Mouse (Mus musculus) forebrain, embryonic 12.5 days (tissue): Measurements from ENCODE around the gene Fam131a. TPM values are rescaled to one million over a fixed set of nuclear protein-coding genes. Genes with fewer than 3 reads are reported as not detected.

Source experiments
- ATAC-seq: fragments of 200-750 bp; cut with Nextera tagmentation; 2 replicates; pipeline ENCODE4 v1.8.0; 2017; ENCODE audit warnings: moderate TSS enrichment; ENCODE audit not compliant: low FRiP score
- H3K27ac ChIP-seq: fragments of 300-500 bp; sonication (generic); 2 replicates; pipeline ENCODE4 v1.5.1; 2016; ENCODE audit warnings: mild to moderate bottlenecking
- H3K27me3 ChIP-seq: fragments of 300-500 bp; sonication (generic); 2 replicates; pipeline ENCODE4 v1.6.1; 2016; ENCODE audit warnings: mild to moderate bottlenecking
- H3K36me3 ChIP-seq: fragments of 300-500 bp; sonication (generic); replicated peaks from 2 replicates; pipeline ENCODE4 v1.6.1; 2016; ENCODE audit warnings: mild to moderate bottlenecking
- H3K4me1 ChIP-seq: fragments of 300-500 bp; sonication (generic); 2 replicates; pipeline ENCODE4 v1.6.1; 2016
- H3K4me2 ChIP-seq: fragments of 300-500 bp; sonication (generic); 2 replicates; pipeline ENCODE4 v1.6.1; 2016; ENCODE audit warnings: mild to moderate bottlenecking, moderate library complexity
- H3K4me3 ChIP-seq: fragments of 300-500 bp; sonication (generic); replicated peaks from 2 replicates; pipeline ENCODE4 v1.5.1; 2016; ENCODE audit warnings: mild to moderate bottlenecking
- H3K9ac ChIP-seq: fragments of 300-500 bp; sonication (generic); 2 replicates; pipeline ENCODE4 v1.6.1; 2016; ENCODE audit warnings: mild to moderate bottlenecking
- H3K9me3 ChIP-seq: fragments of 300-500 bp; sonication (generic); 2 replicates; pipeline ENCODE4 v1.6.1; 2016
- WGBS: fragments of 180-500 bp; shearing (Covaris S2); methylation state at CpG from one replicate; pipeline ENCODE4 v1.1.7; 2016; 5-methylcytosine and 5-hydroxymethylcytosine counted together
- polyA plus RNA-seq: library from polyadenylated mRNA; unstranded; fragments of >200 nt; fragmentation: Nextera tagmentation; extraction: Ambion mirVana; gene quantifications from 2 replicates; pipeline ENCODE4 v1.2.1, GENCODE M21; 2016

The Fam131a gene
- polyA plus RNA-seq, 1 experiment from 2014 or later: 25.6 TPM

DNA sequence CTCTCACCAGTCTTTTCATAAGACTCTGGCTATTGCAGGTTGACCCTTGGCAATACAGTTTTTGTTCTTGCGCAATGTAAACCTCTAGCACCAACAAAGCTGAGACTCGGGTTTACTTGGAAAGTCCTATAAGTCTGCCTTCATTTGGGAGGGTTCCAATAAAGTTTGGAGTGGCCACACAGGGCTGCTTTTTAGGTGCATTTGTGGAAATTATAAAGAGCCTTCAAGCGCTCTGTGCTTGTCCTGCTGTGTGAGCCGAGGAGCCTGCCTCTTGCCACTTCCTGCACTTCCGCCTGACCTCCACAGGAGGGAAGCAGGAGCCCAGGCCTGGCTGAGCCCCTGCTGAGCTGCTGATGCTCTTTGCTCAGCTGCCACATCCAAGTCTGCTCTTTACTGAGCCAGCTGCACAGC is 31.3 kb downstream of the Fam131a start:
- H3K27me3 ChIP-seq: peaks cover 8% of the 10 kb centered on the region; the same call in 1 of the 2 replicates
- ATAC-seq: peak; percentile 71
- H3K9me3 ChIP-seq: no peaks in the 10 kb centered on the region
- H3K4me2 ChIP-seq: no peak overlapping the region
- no peak overlapping the region for H3K9ac ChIP-seq
- WGBS: 33% methylated on average over 5 of the region's 5 CpGs
- no peak overlapping the region for H3K27ac ChIP-seq
- no peaks in the 10 kb centered on the region for H3K4me1 ChIP-seq
- no peak overlapping the region for H3K4me3 ChIP-seq
- peaks cover 25% of the 10 kb centered on the region for H3K36me3 ChIP-seq

GRCm38 (mm10) chr16:20725321-20725720 is 32.3 kb downstream of the Fam131a start:
- ATAC-seq: no peak
- WGBS: 87% methylated on average over 7 of the region's 7 CpGs
- no peaks in the 10 kb centered on the region for H3K4me1 ChIP-seq

DNA sequence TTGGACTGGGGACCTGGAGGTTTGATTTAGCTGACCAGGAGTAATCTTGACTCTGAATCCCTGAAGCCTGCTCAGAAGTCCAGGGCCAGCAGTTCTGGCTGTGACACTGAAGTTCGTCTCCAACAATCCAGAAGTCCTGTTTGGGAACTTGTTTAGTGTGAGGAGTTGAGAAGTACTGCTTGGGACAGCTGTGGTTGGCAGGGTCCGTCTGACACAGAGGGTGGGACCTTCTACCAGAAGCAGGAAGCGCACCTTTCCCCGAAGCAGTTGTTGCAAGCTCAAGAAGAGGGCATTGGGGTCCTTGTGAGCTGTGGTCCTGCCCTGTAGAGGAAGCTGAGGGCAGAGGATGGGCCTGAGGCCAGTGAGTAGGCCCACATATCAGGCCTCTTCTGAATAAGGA is 32.7 kb downstream of the Fam131a start:
- H3K27ac ChIP-seq: no peak overlapping the region
- no peaks in the 10 kb centered on the region for H3K9me3 ChIP-seq
- H3K27me3 ChIP-seq: peaks cover 14% of the 10 kb centered on the region
- no peak overlapping the region for H3K9ac ChIP-seq
- H3K4me1 ChIP-seq: no peaks in the 10 kb centered on the region
- no peak overlapping the region for H3K4me2 ChIP-seq
- H3K36me3 ChIP-seq: peaks cover 19% of the 10 kb centered on the region
- ATAC-seq: no peak
- H3K4me3 ChIP-seq: no peak overlapping the region
- 83% methylated on average over 4 of the region's 4 CpGs for WGBS

More at GRCm38 (mm10) chr16:20725321-20725720, 32.3 kb downstream of the Fam131a start:
- peaks cover 23% of the 10 kb centered on the region for H3K36me3 ChIP-seq
- H3K9me3 ChIP-seq: no peaks in the 10 kb centered on the region
- H3K9ac ChIP-seq: no peak overlapping the region
- no peak overlapping the region for H3K27ac ChIP-seq
- no peak overlapping the region for H3K4me3 ChIP-seq
- H3K4me2 ChIP-seq: no peak overlapping the region
- H3K27me3 ChIP-seq: peaks cover 11% of the 10 kb centered on the region

- Histone ChIP-seq H3K4me2 (no peak overlapping the region), H3K4me3 (no peak overlapping the region), H3K4me1 (no peaks in the 10 kb centered on the region), H3K27ac (no peak overlapping the region), H3K36me3 (peaks cover 15% of the 10 kb centered on the region), H3K9me3 (no peaks in the 10 kb centered on the region), H3K9ac (no peak overlapping the region), H3K27me3 (peaks cover 14% of the 10 kb centered on the region)
- 68% methylated on average over 1 of the region's 1 CpGs for WGBS
- no peak for ATAC-seq
Measured at GRCm38 (mm10) chr16:20726384-20726783, 33.3 kb downstream of the Fam131a start.

DNA sequence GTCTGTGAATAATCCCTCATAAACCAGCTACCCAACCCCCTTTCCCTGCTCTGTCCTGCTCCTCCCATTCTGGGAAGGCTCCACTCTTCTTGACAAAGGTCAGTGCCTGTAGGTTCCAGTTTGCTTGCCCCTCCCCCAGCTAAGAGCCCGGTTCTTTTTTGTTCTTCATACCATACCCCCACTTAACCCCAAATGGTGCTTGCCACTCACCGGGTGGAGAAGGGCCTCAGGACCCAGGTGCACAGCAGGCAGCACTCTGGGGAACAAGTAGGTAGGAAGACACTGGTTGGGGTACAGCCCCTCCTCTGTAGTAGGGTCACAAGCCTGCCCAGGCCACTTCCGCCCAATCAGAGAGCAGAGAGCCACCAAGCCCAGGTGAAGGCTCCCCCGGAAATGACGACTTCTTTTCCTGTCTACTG is 37.3 kb downstream of the Fam131a start:
- no peak overlapping the region for H3K4me2 ChIP-seq
- no peak overlapping the region for H3K9ac ChIP-seq
- H3K36me3 ChIP-seq: no peaks in the 10 kb centered on the region
- ATAC-seq: no peak
- no peak overlapping the region for H3K27ac ChIP-seq
- H3K4me1 ChIP-seq: peaks cover 24% of the 10 kb centered on the region
- H3K4me3 ChIP-seq: no peak overlapping the region
- peaks cover 40% of the 10 kb centered on the region for H3K27me3 ChIP-seq
- H3K9me3 ChIP-seq: no peaks in the 10 kb centered on the region
- 38% methylated on average over 5 of the region's 5 CpGs for WGBS

DNA sequence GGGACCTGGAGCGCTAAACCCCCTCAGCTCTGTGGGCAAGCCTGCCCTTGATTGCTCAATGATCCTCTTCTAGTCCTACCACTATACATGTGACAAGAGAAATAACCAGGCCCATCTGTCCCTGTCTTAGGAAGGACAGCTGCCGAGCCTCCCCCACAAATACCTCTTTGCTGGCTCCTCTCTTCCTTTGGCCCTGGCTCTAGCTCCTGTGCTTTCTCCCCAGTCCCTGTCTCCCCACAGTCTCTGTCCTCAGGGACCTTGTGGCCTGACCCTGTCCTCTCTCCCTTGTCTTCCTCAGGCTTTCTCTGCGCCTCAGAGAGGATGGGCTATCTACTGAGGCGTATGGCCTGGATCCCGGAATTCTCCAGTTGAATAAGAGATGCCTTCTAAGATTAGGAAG is 38.6 kb downstream of the Fam131a start:
- H3K9ac ChIP-seq: no peak overlapping the region
- 58% methylated on average over 5 of the region's 5 CpGs for WGBS
- peaks cover 24% of the 10 kb centered on the region for H3K4me1 ChIP-seq
- no peaks in the 10 kb centered on the region for H3K9me3 ChIP-seq
- no peaks in the 10 kb centered on the region for H3K36me3 ChIP-seq
- peaks cover 54% of the 10 kb centered on the region for H3K27me3 ChIP-seq
- no peak overlapping the region for H3K4me3 ChIP-seq
- H3K4me2 ChIP-seq: no peak overlapping the region
- H3K27ac ChIP-seq: no peak overlapping the region
- ATAC-seq: no peak

DNA sequence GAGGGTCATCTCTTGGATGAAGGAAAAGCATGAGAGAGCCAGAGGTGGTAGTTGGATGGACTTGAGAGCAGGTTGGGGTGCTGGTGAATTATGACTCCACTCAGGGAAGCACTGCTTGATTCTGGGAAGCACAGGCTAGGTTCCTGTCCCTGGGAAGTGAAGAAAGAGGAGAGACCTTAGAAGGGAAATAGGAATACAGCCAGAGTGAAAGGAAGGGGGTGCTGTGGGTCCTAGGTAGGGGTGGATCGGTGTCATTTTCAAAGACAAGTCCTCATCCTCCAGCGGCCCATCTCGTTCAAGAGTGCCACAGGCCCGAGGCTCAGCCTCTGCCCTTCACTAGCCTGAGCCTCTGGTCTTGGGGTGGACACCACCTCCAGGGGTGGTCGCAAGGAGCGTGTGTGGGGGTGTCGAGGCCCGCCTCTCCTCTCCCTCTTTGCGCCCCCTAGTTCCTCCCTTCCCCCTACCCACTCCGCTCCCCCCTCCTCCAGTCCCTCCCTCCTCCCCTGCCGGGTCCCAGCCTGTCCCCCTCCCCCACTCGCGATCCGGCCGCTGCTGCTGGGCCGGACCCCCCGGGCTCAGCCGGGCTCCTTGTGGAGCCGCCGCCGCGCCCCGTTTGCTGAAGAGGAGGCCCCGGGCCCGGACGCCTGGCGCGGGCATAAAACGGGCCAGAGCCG is 39.3 kb downstream of the Fam131a start:
- H3K27ac ChIP-seq: peak overlapping the region; percentile 59
- peak overlapping the region; percentile 71 for H3K4me3 ChIP-seq
- no peaks in the 10 kb centered on the region for H3K9me3 ChIP-seq
- peaks cover 24% of the 10 kb centered on the region for H3K4me1 ChIP-seq
- H3K36me3 ChIP-seq: no peaks in the 10 kb centered on the region
- peak; percentile 64 for ATAC-seq
- 1% methylated on average over 26 of the region's 30 CpGs for WGBS
- peak overlapping the region; percentile 88 for H3K9ac ChIP-seq
- peaks cover 56% of the 10 kb centered on the region for H3K27me3 ChIP-seq
- peak overlapping the region; percentile 97 for H3K4me2 ChIP-seq

- peaks cover 56% of the 10 kb centered on the region for H3K27me3 ChIP-seq
- H3K9me3 ChIP-seq: no peaks in the 10 kb centered on the region
- peak within 1 kb of the TSS; percentile 59 for H3K27ac ChIP-seq
- peak; percentile 82 for ATAC-seq
- WGBS: under 1% methylated on average over 68 of the region's 70 CpGs
- H3K9ac ChIP-seq: peak within 1 kb of the TSS; percentile 88
- no peaks in the 10 kb centered on the region for H3K36me3 ChIP-seq
- H3K4me3 ChIP-seq: peak within 1 kb of the TSS; percentile 71
- peaks cover 24% of the 10 kb centered on the region for H3K4me1 ChIP-seq
- H3K4me2 ChIP-seq: peak within 1 kb of the TSS; percentile 97
Measured at GRCm38 (mm10) chr16:20732925-20733730, 40.1 kb downstream of the Fam131a start, which contains the start of gene Chrd. Gene Chrd (plus strand): TSS chr16:20733127.

DNA sequence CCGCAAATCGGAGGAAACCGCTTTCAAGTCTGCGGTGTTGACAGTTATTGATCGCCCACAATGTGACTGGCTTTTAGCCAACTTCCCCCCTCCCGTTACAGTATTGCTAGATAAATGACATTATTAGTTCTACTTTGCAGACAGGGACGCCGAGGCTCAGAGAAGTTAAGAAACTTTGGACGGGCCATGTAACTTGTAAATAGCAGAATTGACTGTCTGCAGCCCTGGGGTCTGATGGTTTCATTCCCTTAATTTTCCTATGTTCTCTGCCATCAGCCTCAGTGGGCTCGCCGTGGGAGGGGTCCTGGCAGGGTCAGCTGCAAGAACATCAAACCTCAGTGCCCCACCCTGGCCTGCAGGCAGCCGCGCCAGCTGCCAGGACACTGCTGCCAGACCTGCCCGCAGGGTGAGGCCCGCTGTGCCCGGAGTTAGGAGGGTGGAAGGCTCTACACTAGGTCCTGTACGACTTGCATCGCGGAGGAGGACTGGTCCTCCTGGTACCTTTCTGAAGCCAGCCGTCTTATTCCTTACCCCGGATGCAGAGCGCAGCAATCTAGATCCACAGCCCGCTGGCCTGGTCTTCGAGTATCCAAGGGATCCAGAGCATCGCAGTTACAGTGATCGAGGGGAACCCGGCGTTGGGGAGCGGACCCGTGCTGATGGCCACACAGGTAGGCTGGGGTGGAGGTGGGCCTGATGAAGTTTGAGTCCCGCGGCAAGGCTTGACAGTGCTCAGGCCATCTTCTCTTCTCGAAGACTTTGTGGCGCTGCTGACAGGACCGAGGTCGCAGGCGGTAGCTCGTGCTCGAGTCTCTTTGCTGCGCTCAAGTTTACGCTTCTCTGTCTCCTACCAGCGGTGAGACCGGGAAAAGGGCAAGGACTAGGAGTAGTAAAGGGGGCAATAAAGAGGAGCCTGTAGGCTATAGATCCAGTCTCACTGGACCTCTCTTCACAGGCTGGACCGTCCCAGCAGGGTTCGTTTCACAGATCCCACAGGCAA is 41.0 kb downstream of the Fam131a start, which contains the start of gene Thpo:
TSS of gene Thpo (minus strand) at position 781 of the 1,000 bp plus-strand sequence.
- ATAC-seq: no peak
- Histone ChIP-seq H3K4me1 (peaks cover 24% of the 10 kb centered on the region), H3K27me3 (peaks cover 50% of the 10 kb centered on the region), H3K4me3 (peak within 1 kb of the TSS; percentile 71), H3K36me3 (no peaks in the 10 kb centered on the region), H3K9ac (peak within 1 kb of the TSS; percentile 88), H3K9me3 (no peaks in the 10 kb centered on the region), H3K4me2 (peak within 1 kb of the TSS; percentile 97), H3K27ac (no peak within 1 kb of the TSS)
- 3% methylated on average over 45 of the region's 45 CpGs for WGBS

- ATAC-seq: no peak
Measured at GRCm38 (mm10) chr16:20735651-20736050, 42.6 kb downstream of the Fam131a start.

DNA sequence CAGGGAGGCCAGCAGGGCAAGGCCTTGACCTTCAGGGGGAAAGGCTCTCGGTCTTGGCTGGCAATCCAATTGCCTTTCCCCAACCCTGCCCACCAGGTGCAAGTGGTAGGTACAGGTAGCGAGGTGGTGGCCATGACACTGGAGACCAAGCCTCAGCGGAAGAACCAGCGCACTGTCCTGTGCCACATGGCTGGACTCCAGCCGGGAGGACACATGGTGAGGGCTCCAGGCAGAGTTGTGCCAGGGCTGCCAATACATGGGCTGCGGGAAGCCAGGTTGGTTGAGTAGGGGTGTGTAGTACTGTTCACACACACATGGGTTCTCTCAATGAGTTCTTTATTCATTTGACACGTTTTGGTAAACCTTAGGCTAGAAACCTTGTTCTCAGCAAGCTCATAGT is 43.1 kb downstream of the Fam131a start:
- Histone ChIP-seq H3K9me3 (no peaks in the 10 kb centered on the region), H3K4me3 (no peak overlapping the region), H3K27ac (no peak overlapping the region), H3K4me1 (peaks cover 24% of the 10 kb centered on the region), H3K4me2 (no peak overlapping the region), H3K27me3 (peaks cover 42% of the 10 kb centered on the region), H3K36me3 (no peaks in the 10 kb centered on the region), H3K9ac (no peak overlapping the region)
- 86% methylated on average over 7 of the region's 7 CpGs for WGBS
- ATAC-seq: no peak

More at GRCm38 (mm10) chr16:20735651-20736050, 42.6 kb downstream of the Fam131a start:
- Histone ChIP-seq H3K9ac (no peak overlapping the region), H3K4me1 (peaks cover 24% of the 10 kb centered on the region), H3K27me3 (peaks cover 42% of the 10 kb centered on the region), H3K4me3 (no peak overlapping the region), H3K27ac (no peak overlapping the region), H3K4me2 (no peak overlapping the region), H3K9me3 (no peaks in the 10 kb centered on the region), H3K36me3 (no peaks in the 10 kb centered on the region)
- 84% methylated on average over 5 of the region's 5 CpGs for WGBS
